Mouse (Mus musculus) kidney, embryonic 14.5 days (tissue): ENCODE data around the gene Gpc6. TPM values are rescaled to one million over a fixed set of nuclear protein-coding genes. Genes with fewer than 3 reads are reported as not detected.

ENCODE experiments used
- ATAC-seq: fragments of 200-750 bp; cut with Nextera tagmentation; 2 replicates; pipeline ENCODE4 v1.8.0; 2017; ENCODE audit warnings: moderate number of reproducible peaks, mild to moderate bottlenecking, moderate TSS enrichment, moderate library complexity; ENCODE audit not compliant: low FRiP score, low TSS enrichment
- H3K27ac ChIP-seq: fragments of 300-500 bp; sonication (generic); 2 replicates; pipeline ENCODE4 v1.5.1; 2014; ENCODE audit warnings: low read depth, mild to moderate bottlenecking, low read length, moderate library complexity, mixed read lengths
- H3K27me3 ChIP-seq: fragments of 300-500 bp; sonication (generic); 2 replicates; pipeline ENCODE4 v1.6.1; 2014; ENCODE audit warnings: mild to moderate bottlenecking, low read length; ENCODE audit not compliant: control insufficient read depth, insufficient read depth
- H3K36me3 ChIP-seq: fragments of 300-500 bp; sonication (generic); 2 replicates; pipeline ENCODE4 v1.6.1; 2014; ENCODE audit warnings: low read length, mixed read lengths; ENCODE audit not compliant: control insufficient read depth, insufficient read depth
- H3K4me1 ChIP-seq: fragments of 300-500 bp; sonication (generic); 2 replicates; pipeline ENCODE4 v1.6.1; 2014; ENCODE audit warnings: low read length, mixed read lengths; ENCODE audit not compliant: control insufficient read depth, insufficient read depth
- H3K4me2 ChIP-seq: fragments of 300-500 bp; sonication (generic); replicated peaks from 2 replicates; pipeline ENCODE4 v1.6.1; 2014; ENCODE audit warnings: low read depth, mild to moderate bottlenecking, low read length
- H3K4me3 ChIP-seq: fragments of 300-500 bp; sonication (generic); 2 replicates; pipeline ENCODE4 v1.5.1; 2014; ENCODE audit warnings: mild to moderate bottlenecking, low read length
- H3K9ac ChIP-seq: fragments of 300-500 bp; sonication (generic); 2 replicates; pipeline ENCODE4 v1.6.1; 2014; ENCODE audit warnings: low read depth, mild to moderate bottlenecking, low read length, moderate library complexity
- H3K9me3 ChIP-seq: fragments of 300-500 bp; sonication (generic); 2 replicates; pipeline ENCODE4 v1.6.1; 2016; ENCODE audit warnings: low read length; ENCODE audit not compliant: control insufficient read depth
- WGBS: fragments of 180-500 bp; shearing (Covaris S2); extraction: QIAGEN DNeasy Blood & Tissue Kit; methylation state at CpG from one replicate; pipeline ENCODE4 v1.1.7; 2014; 5-methylcytosine and 5-hydroxymethylcytosine counted together
- polyA plus RNA-seq: library from polyadenylated mRNA; unstranded; fragments of >200 nt; fragmentation: Nextera tagmentation; extraction: Ambion mirVana; gene quantifications from 2 replicates; pipeline ENCODE4 v1.2.1, GENCODE M21; 2014

The Gpc6 gene
- polyA plus RNA-seq, 1 experiment from 2014 or later = 71.8 TPM

DNA sequence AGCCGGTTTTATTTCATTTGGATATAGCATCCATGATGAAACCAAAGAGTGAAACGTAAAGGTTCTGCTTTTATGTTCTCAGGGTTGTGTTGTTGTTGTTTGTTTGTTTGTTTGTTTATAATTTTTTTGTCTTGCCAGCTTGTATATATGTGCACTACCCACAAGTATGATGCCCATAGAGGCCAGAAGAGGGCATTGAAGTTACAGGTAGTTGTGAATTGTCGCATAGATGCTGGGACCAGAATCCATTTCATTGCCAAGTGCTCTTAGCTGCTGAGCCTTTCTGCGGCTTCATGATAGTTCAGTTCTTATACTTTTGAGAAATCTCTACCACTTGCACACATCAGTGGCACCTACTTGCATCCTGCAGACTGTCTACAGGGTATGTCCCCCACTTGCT is 758.0 kb downstream of the Gpc6 start:
- WGBS = 93% methylated on average over 4 of the region's 4 CpGs

DNA sequence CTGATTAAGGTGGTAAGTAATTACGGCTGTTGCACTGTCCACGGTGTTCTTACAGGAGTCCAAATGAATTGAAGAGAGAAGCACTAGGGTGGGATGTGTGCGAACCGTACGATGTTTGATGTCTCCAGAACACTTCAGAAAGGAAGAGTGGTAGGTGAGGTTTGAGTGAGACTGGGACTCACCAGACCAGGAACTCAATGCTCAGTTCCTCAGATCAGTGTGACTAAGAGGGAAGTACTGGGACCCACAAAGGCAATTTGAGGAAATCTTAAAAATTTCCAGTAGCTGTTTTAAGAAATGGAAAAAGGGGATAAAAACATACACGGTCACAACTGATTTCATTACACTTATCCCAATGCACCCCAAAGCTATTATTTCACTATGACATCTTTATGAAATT is 764.7 kb downstream of the Gpc6 start:
- Histone ChIP-seq H3K9me3 (no peaks in the 10 kb centered on the region), H3K27ac (no peak overlapping the region), H3K4me1 (no peaks in the 10 kb centered on the region; the same call in 1 of the 2 replicates), H3K4me2 (no peak overlapping the region), H3K4me3 (no peak overlapping the region), H3K9ac (no peak overlapping the region), H3K27me3 (no peaks in the 10 kb centered on the region), H3K36me3 (no peaks in the 10 kb centered on the region)
- 85% methylated on average over 6 of the region's 6 CpGs for WGBS
- no peak for ATAC-seq

More for the DNA sequence above, 758.0 kb downstream of the Gpc6 start:
- Histone ChIP-seq H3K4me2 (no peak overlapping the region), H3K36me3 (no peaks in the 10 kb centered on the region), H3K9me3 (no peaks in the 10 kb centered on the region), H3K27ac (no peak overlapping the region), H3K4me3 (no peak overlapping the region), H3K4me1 (0 out of 2 replicates have a peak, but pooled peaks cover 8% of the 10 kb centered on the region), H3K27me3 (no peaks in the 10 kb centered on the region), H3K9ac (no peak overlapping the region)
- ATAC-seq = no peak

DNA sequence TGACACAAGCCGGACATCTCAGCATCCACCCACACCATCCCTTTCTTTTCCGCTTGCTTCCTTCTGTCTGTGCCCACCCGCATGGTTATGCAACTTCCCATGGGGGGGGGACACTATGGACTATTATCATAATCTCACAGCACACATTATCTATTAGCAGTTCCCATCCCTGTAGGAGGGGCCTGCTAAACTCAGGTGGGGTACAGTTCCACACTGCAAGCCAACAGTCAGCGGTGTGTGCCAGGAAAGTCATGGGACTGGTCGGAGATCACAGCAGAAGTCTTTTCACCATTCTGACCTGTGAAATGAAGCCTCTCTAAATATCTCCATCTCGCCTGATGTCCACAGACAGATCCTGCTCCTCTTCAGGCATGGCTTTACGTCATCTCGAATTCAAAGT is 770.5 kb downstream of the Gpc6 start:
- Histone ChIP-seq H3K4me1 (no peaks in the 10 kb centered on the region), H3K4me2 (no peak overlapping the region), H3K27ac (no peak overlapping the region), H3K4me3 (no peak overlapping the region), H3K36me3 (no peaks in the 10 kb centered on the region), H3K27me3 (no peaks in the 10 kb centered on the region), H3K9ac (no peak overlapping the region), H3K9me3 (no peaks in the 10 kb centered on the region)
- 90% methylated on average over 8 of the region's 8 CpGs for WGBS
- ATAC-seq = no peak

DNA sequence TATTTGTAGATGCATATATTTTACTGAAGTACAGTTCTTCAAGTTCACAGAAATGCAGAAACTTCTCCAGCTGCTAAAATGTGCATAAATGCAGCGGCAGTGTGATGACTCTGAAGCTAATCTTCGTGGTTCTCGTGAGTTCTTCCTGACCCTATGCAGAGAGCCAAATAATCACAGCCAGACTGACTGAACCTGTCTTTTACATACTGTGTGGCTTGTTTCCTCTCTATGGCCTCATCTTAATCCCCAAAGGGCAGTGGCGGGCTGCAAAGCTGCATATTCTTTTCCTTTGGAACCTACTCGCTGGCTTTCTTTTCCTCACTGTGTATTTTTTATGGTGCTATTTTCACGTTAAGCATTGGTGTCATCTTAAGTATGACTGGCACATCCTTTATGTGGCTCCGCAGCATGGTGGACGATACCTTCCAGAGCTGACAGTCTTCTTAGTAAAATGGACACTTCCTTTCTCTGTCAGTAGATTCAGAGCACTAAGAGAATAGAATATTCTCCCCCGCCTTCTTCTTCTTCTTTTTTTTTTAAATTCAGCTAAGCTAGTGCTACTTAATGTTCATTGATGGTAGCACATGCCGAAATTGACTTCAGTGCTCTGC is 775.7 kb downstream of the Gpc6 start:
- Histone ChIP-seq H3K36me3 (no peaks in the 10 kb centered on the region), H3K4me3 (no peak overlapping the region), H3K4me2 (no peak overlapping the region), H3K27ac (no peak overlapping the region), H3K9ac (no peak overlapping the region), H3K9me3 (no peaks in the 10 kb centered on the region), H3K27me3 (no peaks in the 10 kb centered on the region), H3K4me1 (no peaks in the 10 kb centered on the region)
- ATAC-seq = no peak
- 92% methylated on average over 10 of the region's 10 CpGs for WGBS

DNA sequence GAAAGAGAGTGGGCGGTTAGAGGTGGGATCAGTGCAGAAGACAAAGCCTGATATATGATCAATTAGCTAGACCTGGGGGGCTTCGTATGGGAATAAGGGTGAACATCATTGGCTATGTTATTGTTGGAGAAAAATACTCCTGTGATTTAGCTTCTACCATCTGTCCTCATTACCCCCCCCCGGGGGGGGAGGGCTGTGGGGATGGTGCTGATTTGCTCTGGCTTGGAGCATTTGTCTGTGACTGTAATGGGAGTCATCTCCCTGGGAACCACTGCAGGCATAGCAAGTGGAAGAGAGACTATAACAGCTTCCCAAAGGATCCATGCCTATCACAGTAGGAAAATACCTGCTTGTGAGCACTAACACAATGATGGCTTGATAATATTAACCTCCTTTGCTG is 783.7 kb downstream of the Gpc6 start:
- no peaks in the 10 kb centered on the region for H3K9me3 ChIP-seq
- H3K4me1 ChIP-seq = no peaks in the 10 kb centered on the region
- H3K9ac ChIP-seq = no peak overlapping the region
- H3K4me3 ChIP-seq = no peak overlapping the region
- no peak overlapping the region for H3K27ac ChIP-seq
- ATAC-seq = no peak
- H3K4me2 ChIP-seq = no peak overlapping the region
- no peaks in the 10 kb centered on the region for H3K36me3 ChIP-seq
- no peaks in the 10 kb centered on the region for H3K27me3 ChIP-seq
- 81% methylated on average over 3 of the region's 3 CpGs for WGBS

DNA sequence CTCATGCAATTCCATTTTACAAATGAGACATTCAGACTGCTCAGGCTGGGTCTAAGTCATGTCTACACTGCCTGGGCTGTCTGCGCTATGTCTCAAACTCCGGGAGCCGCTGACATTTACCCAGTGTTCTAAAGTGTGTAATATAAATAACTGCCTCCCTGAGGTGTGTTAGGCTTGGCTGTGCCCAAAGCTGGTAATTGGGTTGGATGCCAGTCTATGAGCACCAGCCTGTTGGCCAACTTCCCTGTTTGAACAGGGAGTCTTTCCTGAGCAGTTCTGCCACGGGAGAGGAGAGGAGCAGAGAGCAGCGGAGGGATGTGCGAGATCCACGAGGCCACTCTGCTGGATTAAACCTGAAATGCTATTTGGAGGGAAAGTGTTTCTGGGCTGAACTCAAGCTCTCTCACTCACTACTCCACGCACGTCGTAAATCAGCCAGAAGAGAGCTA is 785.4 kb downstream of the Gpc6 start:
- no peak overlapping the region for H3K27ac ChIP-seq
- no peak overlapping the region for H3K4me3 ChIP-seq
- 80% methylated on average over 10 of the region's 10 CpGs for WGBS
- H3K4me1 ChIP-seq = 0 out of 2 replicates have a peak, but pooled peaks cover 4% of the 10 kb centered on the region
- H3K4me2 ChIP-seq = no peak overlapping the region
- no peaks in the 10 kb centered on the region for H3K36me3 ChIP-seq
- no peaks in the 10 kb centered on the region for H3K27me3 ChIP-seq
- no peak overlapping the region for H3K9ac ChIP-seq
- no peaks in the 10 kb centered on the region for H3K9me3 ChIP-seq
- no peak for ATAC-seq

DNA sequence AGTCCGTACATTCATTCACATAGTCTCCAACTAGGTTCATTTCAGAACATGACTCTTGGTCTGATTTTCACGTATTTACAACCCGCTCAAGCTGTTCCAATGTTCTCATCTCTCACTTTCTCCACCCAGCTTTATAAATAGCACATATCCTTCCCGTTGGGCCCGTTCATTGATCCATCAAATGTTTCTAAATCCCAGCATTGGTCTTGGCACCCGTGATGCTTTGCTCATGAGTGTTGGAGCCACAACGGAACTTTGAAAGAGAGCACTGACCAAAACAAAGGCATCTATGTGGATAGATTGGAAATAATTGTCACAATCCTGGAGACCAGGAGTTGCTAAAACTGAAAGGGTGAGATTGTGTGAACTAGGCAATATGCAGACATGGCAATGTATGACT is 787.2 kb downstream of the Gpc6 start:
- Histone ChIP-seq H3K27me3 (no peaks in the 10 kb centered on the region), H3K4me3 (no peak overlapping the region), H3K36me3 (no peaks in the 10 kb centered on the region), H3K4me2 (no peak overlapping the region), H3K4me1 (0 out of 2 replicates have a peak, but pooled peaks cover 4% of the 10 kb centered on the region), H3K9me3 (no peaks in the 10 kb centered on the region), H3K27ac (no peak overlapping the region), H3K9ac (no peak overlapping the region)
- no peak for ATAC-seq
- WGBS = 96% methylated on average over 7 of the region's 7 CpGs

DNA sequence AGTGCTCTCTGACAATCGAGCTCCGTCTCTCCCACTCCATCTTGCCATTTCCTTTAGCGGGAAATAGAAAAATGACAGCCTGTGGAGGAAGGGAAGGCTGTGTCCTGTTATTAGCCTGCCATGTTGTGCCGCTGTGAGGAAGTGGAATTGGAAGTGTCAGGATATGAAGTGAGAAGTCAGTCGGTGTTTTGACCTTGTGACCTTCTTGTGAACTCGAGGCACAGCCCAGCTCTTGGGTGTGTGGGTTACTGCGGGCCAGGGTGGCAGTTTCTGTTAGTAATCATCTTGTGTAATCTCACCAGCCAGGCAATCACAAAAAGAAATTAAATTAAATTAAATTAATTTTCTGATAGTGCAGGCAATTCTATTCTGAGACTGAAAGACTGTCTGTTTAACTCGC is 789.0 kb downstream of the Gpc6 start:
- Histone ChIP-seq H3K9ac (no peak overlapping the region), H3K27me3 (no peaks in the 10 kb centered on the region), H3K36me3 (no peaks in the 10 kb centered on the region), H3K4me2 (no peak overlapping the region), H3K27ac (no peak overlapping the region), H3K9me3 (no peaks in the 10 kb centered on the region), H3K4me1 (0 out of 2 replicates have a peak, but pooled peaks cover 4% of the 10 kb centered on the region), H3K4me3 (no peak overlapping the region)
- ATAC-seq = no peak
- 54% methylated on average over 8 of the region's 8 CpGs for WGBS

DNA sequence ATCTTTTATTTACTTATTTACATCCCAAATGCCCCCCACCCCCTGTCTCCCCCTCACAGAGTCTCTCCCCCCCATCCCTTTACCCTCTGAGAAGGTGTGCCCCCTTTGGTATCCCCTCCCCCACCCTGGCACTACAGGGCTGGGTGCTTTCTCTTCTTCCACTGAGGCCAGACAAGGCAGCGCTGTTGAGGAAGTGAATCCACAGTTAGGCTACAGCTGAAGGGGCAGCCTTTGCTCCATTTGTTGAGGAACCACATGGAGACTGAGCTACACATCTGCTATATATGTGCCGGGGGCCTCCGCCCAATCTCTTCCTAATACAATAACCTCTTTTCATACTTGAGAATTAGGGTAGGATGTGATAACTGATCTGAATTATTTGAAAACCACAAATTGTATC is 791.2 kb downstream of the Gpc6 start:
- Histone ChIP-seq H3K27me3 (no peaks in the 10 kb centered on the region), H3K27ac (no peak overlapping the region), H3K4me2 (no peak overlapping the region), H3K9me3 (no peaks in the 10 kb centered on the region), H3K4me3 (no peak overlapping the region), H3K4me1 (0 out of 2 replicates have a peak, but pooled peaks cover 4% of the 10 kb centered on the region), H3K9ac (no peak overlapping the region), H3K36me3 (no peaks in the 10 kb centered on the region)
- no peak for ATAC-seq
- WGBS = 98% methylated on average over 3 of the region's 3 CpGs
